Mouse (Mus musculus) kidney, embryonic 16.5 days (tissue): ENCODE measurements at regions not wholly inside any gene's neighbourhood (a gene's known extent, or its start where the extent isn't known, plus 50 kb on each side); places are given as distances from the start of the nearest gene placed in this dataset.

Experiments used
- ATAC-seq: fragments of 200-750 bp; cut with Nextera tagmentation; 2 replicates; pipeline ENCODE4 v1.8.0; 2017; ENCODE audit warnings: moderate TSS enrichment; ENCODE audit not compliant: low FRiP score, low TSS enrichment
- H3K27ac ChIP-seq: fragments of 300-500 bp; sonication (generic); 2 replicates; pipeline ENCODE4 v1.5.1; 2014; ENCODE audit warnings: low read length
- H3K27me3 ChIP-seq: fragments of 300-500 bp; sonication (generic); 2 replicates; pipeline ENCODE4 v1.6.1; 2014; ENCODE audit warnings: low read length, control low read depth, mixed read lengths; ENCODE audit not compliant: insufficient read depth
- H3K36me3 ChIP-seq: fragments of 300-500 bp; sonication (generic); 2 replicates; pipeline ENCODE4 v1.6.1; 2014; ENCODE audit warnings: low read length, control low read depth, mixed read lengths; ENCODE audit not compliant: insufficient read depth
- H3K4me1 ChIP-seq: fragments of 300-500 bp; sonication (generic); 2 replicates; pipeline ENCODE4 v1.6.1; 2014; ENCODE audit warnings: low read length, control low read depth, mixed read lengths; ENCODE audit not compliant: insufficient read depth
- H3K4me2 ChIP-seq: fragments of 300-500 bp; sonication (generic); replicated peaks from 2 replicates; pipeline ENCODE4 v1.6.1; 2014; ENCODE audit warnings: low read depth, low read length
- H3K4me3 ChIP-seq: fragments of 300-500 bp; sonication (generic); 2 replicates; pipeline ENCODE4 v1.5.1; 2014; ENCODE audit warnings: mild to moderate bottlenecking, low read length
- H3K9ac ChIP-seq: fragments of 300-500 bp; sonication (generic); replicated peaks from 2 replicates; pipeline ENCODE4 v1.6.1; 2014; ENCODE audit warnings: low read length
- H3K9me3 ChIP-seq: fragments of 300-500 bp; sonication (generic); 2 replicates; pipeline ENCODE4 v1.6.1; 2016; ENCODE audit warnings: low read length, control low read depth
- whole genome bisulfite sequencing: fragments of 180-500 bp; shearing (Covaris S2); extraction: QIAGEN DNeasy Blood & Tissue Kit; methylation state at CpG from one replicate; pipeline ENCODE4 v1.1.7; 2014; 5-methylcytosine and 5-hydroxymethylcytosine counted together

- Histone ChIP-seq H3K4me3 (no peak overlapping the region), H3K27ac (no peak overlapping the region), H3K27me3 (no peaks in the 10 kb centered on the region), H3K4me2 (no peak overlapping the region), H3K36me3 (no peaks in the 10 kb centered on the region), H3K9ac (no peak overlapping the region), H3K9me3 (no peaks in the 10 kb centered on the region), H3K4me1 (no peaks in the 10 kb centered on the region)
- WGBS, result 64% methylated on average over 1 of the region's 1 CpGs
- ATAC-seq, result no peak
Observed at GRCm38 (mm10) chr3:125155319-125155718, 248.6 kb upstream of the Ndst4 start.

GRCm38 (mm10) chr3:125159763-125160162 is 244.1 kb upstream of the Ndst4 start:
- 75% methylated on average over 5 of the region's 5 CpGs for WGBS
- H3K4me1 ChIP-seq, result no peaks in the 10 kb centered on the region
- H3K9me3 ChIP-seq, result no peaks in the 10 kb centered on the region
- no peak for ATAC-seq
- H3K27me3 ChIP-seq, result no peaks in the 10 kb centered on the region
- H3K9ac ChIP-seq, result no peak overlapping the region
- H3K4me2 ChIP-seq, result no peak overlapping the region
- H3K27ac ChIP-seq, result no peak overlapping the region
- H3K36me3 ChIP-seq, result no peaks in the 10 kb centered on the region
- no peak overlapping the region for H3K4me3 ChIP-seq

- Histone ChIP-seq H3K4me1 (no peaks in the 10 kb centered on the region), H3K27ac (no peak overlapping the region), H3K36me3 (no peaks in the 10 kb centered on the region), H3K4me2 (no peak overlapping the region), H3K9me3 (no peaks in the 10 kb centered on the region), H3K9ac (no peak overlapping the region), H3K27me3 (no peaks in the 10 kb centered on the region), H3K4me3 (no peak overlapping the region)
- no peak for ATAC-seq
Observed at GRCm38 (mm10) chr3:125190571-125190970, 213.3 kb upstream of the Ndst4 start.

- Histone ChIP-seq H3K4me3 (no peak overlapping the region), H3K4me2 (no peak overlapping the region), H3K9me3 (no peaks in the 10 kb centered on the region), H3K36me3 (no peaks in the 10 kb centered on the region), H3K4me1 (no peaks in the 10 kb centered on the region), H3K9ac (no peak overlapping the region), H3K27me3 (no peaks in the 10 kb centered on the region), H3K27ac (no peak overlapping the region)
- 94% methylated on average over 2 of the region's 2 CpGs for WGBS
- ATAC-seq, result no peak
Observed at GRCm38 (mm10) chr3:125220913-125221312, 183.0 kb upstream of the Ndst4 start.

GRCm38 (mm10) chr3:125251124-125251523 is 152.8 kb upstream of the Ndst4 start:
- Histone ChIP-seq H3K9ac (no peak overlapping the region), H3K4me2 (no peak overlapping the region), H3K4me3 (no peak overlapping the region), H3K27me3 (no peaks in the 10 kb centered on the region), H3K4me1 (no peaks in the 10 kb centered on the region), H3K9me3 (no peaks in the 10 kb centered on the region), H3K27ac (no peak overlapping the region), H3K36me3 (no peaks in the 10 kb centered on the region)
- 79% methylated on average over 3 of the region's 3 CpGs for WGBS
- no peak for ATAC-seq

GRCm38 (mm10) chr3:125260909-125261308 is 143.0 kb upstream of the Ndst4 start:
- 70% methylated on average over 2 of the region's 2 CpGs for WGBS
- no peak for ATAC-seq
- Histone ChIP-seq H3K4me3 (no peak overlapping the region), H3K27ac (no peak overlapping the region), H3K4me1 (no peaks in the 10 kb centered on the region), H3K4me2 (no peak overlapping the region), H3K9ac (no peak overlapping the region), H3K27me3 (no peaks in the 10 kb centered on the region), H3K36me3 (no peaks in the 10 kb centered on the region), H3K9me3 (no peaks in the 10 kb centered on the region)

GRCm38 (mm10) chr3:125270695-125271094 is 133.2 kb upstream of the Ndst4 start:
- 62% methylated on average over 5 of the region's 5 CpGs for WGBS
- H3K27ac ChIP-seq, result no peak overlapping the region
- no peak for ATAC-seq
- no peak overlapping the region for H3K4me3 ChIP-seq
- H3K9me3 ChIP-seq, result no peaks in the 10 kb centered on the region
- no peaks in the 10 kb centered on the region for H3K27me3 ChIP-seq
- no peak overlapping the region for H3K9ac ChIP-seq
- peaks cover 7% of the 10 kb centered on the region; the same call in 1 of the 2 replicates for H3K4me1 ChIP-seq
- H3K36me3 ChIP-seq, result no peaks in the 10 kb centered on the region
- peak overlapping the region; percentile 16; the same call in 1 of the 2 replicates for H3K4me2 ChIP-seq

- Histone ChIP-seq H3K27me3 (no peaks in the 10 kb centered on the region), H3K4me1 (peaks cover 7% of the 10 kb centered on the region; the same call in 1 of the 2 replicates), H3K4me2 (peak overlapping the region; percentile 16; the same call in 1 of the 2 replicates), H3K4me3 (no peak overlapping the region), H3K36me3 (no peaks in the 10 kb centered on the region), H3K27ac (no peak overlapping the region), H3K9me3 (no peaks in the 10 kb centered on the region), H3K9ac (no peak overlapping the region)
- 7% methylated on average over 2 of the region's 2 CpGs for WGBS
- ATAC-seq, result peak; percentile 39; the same call in 1 of the 2 replicates
Observed at GRCm38 (mm10) chr3:125271215-125271614, 132.7 kb upstream of the Ndst4 start.

GRCm38 (mm10) chr3:125278605-125279004 is 125.3 kb upstream of the Ndst4 start:
- no peak for ATAC-seq
- H3K4me1 ChIP-seq, result no peaks in the 10 kb centered on the region
- H3K27ac ChIP-seq, result no peak overlapping the region
- no peaks in the 10 kb centered on the region for H3K27me3 ChIP-seq
- no peaks in the 10 kb centered on the region for H3K36me3 ChIP-seq
- no peaks in the 10 kb centered on the region for H3K9me3 ChIP-seq
- no peak overlapping the region for H3K9ac ChIP-seq
- no peak overlapping the region for H3K4me2 ChIP-seq
- no peak overlapping the region for H3K4me3 ChIP-seq

- Histone ChIP-seq H3K27me3 (no peaks in the 10 kb centered on the region), H3K9ac (no peak overlapping the region), H3K36me3 (no peaks in the 10 kb centered on the region), H3K27ac (no peak overlapping the region), H3K4me3 (no peak overlapping the region), H3K9me3 (no peaks in the 10 kb centered on the region), H3K4me2 (no peak overlapping the region), H3K4me1 (no peaks in the 10 kb centered on the region)
- ATAC-seq, result no peak
- WGBS, result 88% methylated on average over 2 of the region's 2 CpGs
Observed at GRCm38 (mm10) chr3:125279007-125279406, 124.9 kb upstream of the Ndst4 start.

GRCm38 (mm10) chr3:125279610-125280009 is 124.3 kb upstream of the Ndst4 start:
- ATAC-seq, result no peak
- Histone ChIP-seq H3K9ac (no peak overlapping the region), H3K27ac (no peak overlapping the region), H3K27me3 (no peaks in the 10 kb centered on the region), H3K4me3 (no peak overlapping the region), H3K4me2 (no peak overlapping the region), H3K9me3 (no peaks in the 10 kb centered on the region), H3K4me1 (no peaks in the 10 kb centered on the region), H3K36me3 (no peaks in the 10 kb centered on the region)
